Mouse (Mus musculus) heart, postnatal 0 days (tissue): ENCODE measurements around the gene Cdh16. TPM values are rescaled to one million over a fixed set of nuclear protein-coding genes. Genes with fewer than 3 reads are reported as not detected.

Experiments
- ATAC-seq: fragments of 200-750 bp; cut with Nextera tagmentation; 2 replicates; pipeline ENCODE4 v1.8.0; 2017; ENCODE audit warnings: low read depth, moderate number of reproducible peaks, moderate library complexity; ENCODE audit not compliant: insufficient read depth
- DNase-seq: peaks from one replicate; pipeline ENCODE4 v3.0.0-alpha.2; 2016; ENCODE audit warnings: low spot score
- H3K27ac ChIP-seq: fragments of 300-500 bp; sonication (generic); 2 replicates; pipeline ENCODE4 v1.5.1; 2014; ENCODE audit warnings: low read depth, mild to moderate bottlenecking
- H3K27me3 ChIP-seq: fragments of 300-500 bp; sonication (generic); 2 replicates; pipeline ENCODE4 v1.6.1; 2014; ENCODE audit warnings: low read length, mixed read lengths; ENCODE audit not compliant: control insufficient read depth, insufficient read depth
- H3K36me3 ChIP-seq: fragments of 300-500 bp; sonication (generic); replicated peaks from 2 replicates; pipeline ENCODE4 v1.6.1; 2014; ENCODE audit warnings: low read length, mixed read lengths; ENCODE audit not compliant: control insufficient read depth, insufficient read depth
- H3K4me1 ChIP-seq: fragments of 300-500 bp; sonication (generic); 2 replicates; pipeline ENCODE4 v1.6.1; 2014; ENCODE audit warnings: antibody characterized with exemption; ENCODE audit not compliant: control insufficient read depth, insufficient read depth
- H3K4me2 ChIP-seq: fragments of 300-500 bp; sonication (generic); 2 replicates; pipeline ENCODE4 v1.6.1; 2014; ENCODE audit warnings: low read depth, mild to moderate bottlenecking, low read length, moderate library complexity
- H3K4me3 ChIP-seq: fragments of 300-500 bp; sonication (generic); 2 replicates; pipeline ENCODE4 v1.5.1; 2014; ENCODE audit warnings: low read depth, low read length
- H3K9ac ChIP-seq: fragments of 300-500 bp; sonication (generic); replicated peaks from 2 replicates; pipeline ENCODE4 v1.6.1; 2014; ENCODE audit warnings: low read depth, low read length, mixed read lengths
- H3K9me3 ChIP-seq: fragments of 300-500 bp; sonication (generic); replicated peaks from 2 replicates; pipeline ENCODE4 v1.6.1; 2016; ENCODE audit warnings: low read length; ENCODE audit not compliant: control insufficient read depth
- CTCF ChIP-seq: IDR thresholded peaks from 2 replicates; pipeline ENCODE4 v1.5.1; 2016; ENCODE audit warnings: antibody characterized with exemption, control low read depth, low read depth
- EP300 ChIP-seq: IDR thresholded peaks from 2 replicates; pipeline ENCODE4 v1.6.1; 2016; ENCODE audit warnings: antibody characterized with exemption, low read depth
- WGBS: fragments of 180-500 bp; shearing (Covaris S2); extraction: QIAGEN DNeasy Blood & Tissue Kit; methylation state at CpG from one replicate; pipeline ENCODE4 v1.1.7; 2014; 5-methylcytosine and 5-hydroxymethylcytosine counted together
- polyA plus RNA-seq: library from polyadenylated mRNA; unstranded; fragments of >200 nt; fragmentation: Nextera tagmentation; extraction: Ambion mirVana; gene quantifications from 2 replicates; pipeline ENCODE4 v1.2.1, GENCODE M21; 2015
- total RNA-seq: library from RNA; depleted of rRNA; stranded (reverse); fragments of >200 nt; gene quantifications from 2 replicates; pipeline ENCODE4 v1.2.3, GENCODE M21; 2014; ENCODE audit warnings: low replicate concordance

Cdh16 gene
- total and polyA plus RNA-seq, 2 experiments from 2014 or later: 8.9 to 11.4 TPM

GRCm38 (mm10) chr8:104570436-104571343 is 53.5 kb downstream of the Cdh16 start:
- Histone ChIP-seq H3K4me1 (0 out of 2 replicates have a peak, but pooled peaks cover 3% of the 10 kb centered on the region), H3K9me3 (no peaks in the 10 kb centered on the region), H3K36me3 (no peaks in the 10 kb centered on the region), H3K27ac (no peak overlapping the region), H3K4me2 (peak overlapping the region; percentile 85), H3K9ac (peak overlapping the region; percentile 7; the same call in 1 of the 2 replicates), H3K27me3 (no peaks in the 10 kb centered on the region), H3K4me3 (peak overlapping the region; percentile 44)
- ATAC-seq: peak; percentile 65
- DNase-seq: peak; percentile 56
- TF ChIP-seq EP300 (no peak), CTCF (peak; percentile 72)
- WGBS: 4% methylated on average over 26 of the region's 26 CpGs

- H3K4me3 ChIP-seq: no peak overlapping the region
- no peak overlapping the region for H3K4me2 ChIP-seq
- H3K4me1 ChIP-seq: peaks cover 3% of the 10 kb centered on the region; the same call in 1 of the 2 replicates
- H3K9me3 ChIP-seq: no peaks in the 10 kb centered on the region
- no peak overlapping the region for H3K9ac ChIP-seq
- WGBS: 36% methylated on average over 1 of the region's 1 CpGs
- ATAC-seq (no peak), DNase-seq (peak; percentile 22)
- TF ChIP-seq EP300 (no peak), CTCF (peak; percentile 55)
- no peaks in the 10 kb centered on the region for H3K36me3 ChIP-seq
- H3K27ac ChIP-seq: no peak overlapping the region
- H3K27me3 ChIP-seq: no peaks in the 10 kb centered on the region
These were observed 54.6 kb downstream of the Cdh16 start for GRCm38 (mm10) chr8:104569559-104569958.

GRCm38 (mm10) chr8:104565457-104565798 is 58.8 kb downstream of the Cdh16 start:
- no peak overlapping the region for H3K4me2 ChIP-seq

GRCm38 (mm10) chr8:104564633-104565456 is 59.4 kb downstream of the Cdh16 start:
- Histone ChIP-seq H3K4me1 (peaks cover 3% of the 10 kb centered on the region; the same call in 1 of the 2 replicates), H3K36me3 (no peaks in the 10 kb centered on the region), H3K4me2 (peak overlapping the region; percentile 41; the same call in 1 of the 2 replicates), H3K4me3 (no peak overlapping the region), H3K27ac (no peak overlapping the region), H3K9me3 (no peaks in the 10 kb centered on the region), H3K27me3 (no peaks in the 10 kb centered on the region), H3K9ac (no peak overlapping the region)
- peak; percentile 91 for DNase-seq
- WGBS: 17% methylated on average over 21 of the region's 22 CpGs
- TF ChIP-seq CTCF: peak; percentile 97
- no peak for TF ChIP-seq EP300
- ATAC-seq: peak; percentile 88

More at GRCm38 (mm10) chr8:104565457-104565798, 58.8 kb downstream of the Cdh16 start:
- Histone ChIP-seq H3K27ac (no peak overlapping the region), H3K9ac (no peak overlapping the region), H3K9me3 (no peaks in the 10 kb centered on the region), H3K4me3 (no peak overlapping the region), H3K27me3 (no peaks in the 10 kb centered on the region), H3K4me1 (peaks cover 3% of the 10 kb centered on the region; the same call in 1 of the 2 replicates), H3K36me3 (no peaks in the 10 kb centered on the region)
- DNase-seq: no peak
- WGBS: 90% methylated on average over 5 of the region's 5 CpGs
- TF ChIP-seq CTCF (no peak), EP300 (no peak)
- ATAC-seq: peak; percentile 21; the same call in 1 of the 2 replicates

GRCm38 (mm10) chr8:104560731-104561130 is 63.5 kb downstream of the Cdh16 start:
- ATAC-seq: no peak
- no peaks in the 10 kb centered on the region for H3K9me3 ChIP-seq

More at GRCm38 (mm10) chr8:104560731-104561130, 63.5 kb downstream of the Cdh16 start:
- TF ChIP-seq EP300 (no peak), CTCF (no peak)
- H3K4me1 ChIP-seq: no peaks in the 10 kb centered on the region; the same call in 1 of the 2 replicates
- no peak overlapping the region for H3K4me2 ChIP-seq
- no peak for DNase-seq
- H3K27ac ChIP-seq: no peak overlapping the region
- H3K27me3 ChIP-seq: no peaks in the 10 kb centered on the region
- no peaks in the 10 kb centered on the region for H3K36me3 ChIP-seq
- no peak overlapping the region for H3K9ac ChIP-seq
- H3K4me3 ChIP-seq: no peak overlapping the region
